Mouse (Mus musculus) forebrain, embryonic 14.5 days (tissue): ENCODE data around the gene Zar1l. TPM values are rescaled to one million over a fixed set of nuclear protein-coding genes. Genes with fewer than 3 reads are reported as not detected.
"Not testable (repeated sequence)": the region's sequence is repeated elsewhere in the genome, so short reads cannot be mapped to it uniquely, and the experiment has no call there.

Source experiments
- ATAC-seq: fragments of 200-750 bp; cut with Nextera tagmentation; 2 replicates; pipeline ENCODE4 v1.8.0; 2017; ENCODE audit warnings: mild to moderate bottlenecking, moderate library complexity
- DNase-seq: peaks from one replicate; pipeline ENCODE4 v3.0.0-alpha.2; 2015; ENCODE audit warnings: low spot score
- H3K27ac ChIP-seq: fragments of 300-500 bp; sonication (generic); 2 replicates; pipeline ENCODE4 v1.5.1; 2014; ENCODE audit warnings: low read depth, mild to moderate bottlenecking, control low read depth, low read length, moderate library complexity
- H3K27me3 ChIP-seq: fragments of 300-500 bp; sonication (generic); replicated peaks from 2 replicates; pipeline ENCODE4 v1.6.1; 2014; ENCODE audit warnings: low read length, control low read depth, mixed read lengths; ENCODE audit not compliant: control insufficient read depth, insufficient read depth
- H3K36me3 ChIP-seq: fragments of 300-500 bp; sonication (generic); 2 replicates; pipeline ENCODE4 v1.6.1; 2014; ENCODE audit warnings: low read length, control low read depth; ENCODE audit not compliant: control insufficient read depth, insufficient read depth
- H3K4me1 ChIP-seq: fragments of 300-500 bp; sonication (generic); 2 replicates; pipeline ENCODE4 v1.6.1; 2014; ENCODE audit warnings: antibody characterized with exemption, low read length, control low read depth; ENCODE audit not compliant: control insufficient read depth, insufficient read depth
- H3K4me2 ChIP-seq: fragments of 300-500 bp; sonication (generic); 2 replicates; pipeline ENCODE4 v1.6.1; 2014; ENCODE audit warnings: mild to moderate bottlenecking, control low read depth, low read length
- H3K4me3 ChIP-seq: fragments of 300-500 bp; sonication (generic); 2 replicates; pipeline ENCODE4 v1.5.1; 2014; ENCODE audit warnings: low read depth, low read length, control low read depth
- H3K9ac ChIP-seq: fragments of 300-500 bp; sonication (generic); 2 replicates; pipeline ENCODE4 v1.6.1; 2014; ENCODE audit warnings: mild to moderate bottlenecking, low read length, control low read depth, moderate library complexity
- H3K9me3 ChIP-seq: fragments of 300-500 bp; sonication (generic); replicated peaks from 2 replicates; pipeline ENCODE4 v1.6.1; 2016; ENCODE audit warnings: low read length, control low read depth, mixed read lengths; ENCODE audit not compliant: control insufficient read depth
- WGBS: fragments of 180-500 bp; shearing (Covaris S2); extraction: QIAGEN DNeasy Blood & Tissue Kit; methylation state at CpG from one replicate; pipeline ENCODE4 v1.1.7; 2014; 5-methylcytosine and 5-hydroxymethylcytosine counted together
- polyA plus RNA-seq: library from polyadenylated mRNA; unstranded; fragments of >200 nt; fragmentation: Nextera tagmentation; extraction: Ambion mirVana; gene quantifications from 2 replicates; pipeline ENCODE4 v1.2.1, GENCODE M21; 2014

Gene Zar1l
- polyA plus RNA-seq, 1 experiment from 2014 or later = not detected

DNA sequence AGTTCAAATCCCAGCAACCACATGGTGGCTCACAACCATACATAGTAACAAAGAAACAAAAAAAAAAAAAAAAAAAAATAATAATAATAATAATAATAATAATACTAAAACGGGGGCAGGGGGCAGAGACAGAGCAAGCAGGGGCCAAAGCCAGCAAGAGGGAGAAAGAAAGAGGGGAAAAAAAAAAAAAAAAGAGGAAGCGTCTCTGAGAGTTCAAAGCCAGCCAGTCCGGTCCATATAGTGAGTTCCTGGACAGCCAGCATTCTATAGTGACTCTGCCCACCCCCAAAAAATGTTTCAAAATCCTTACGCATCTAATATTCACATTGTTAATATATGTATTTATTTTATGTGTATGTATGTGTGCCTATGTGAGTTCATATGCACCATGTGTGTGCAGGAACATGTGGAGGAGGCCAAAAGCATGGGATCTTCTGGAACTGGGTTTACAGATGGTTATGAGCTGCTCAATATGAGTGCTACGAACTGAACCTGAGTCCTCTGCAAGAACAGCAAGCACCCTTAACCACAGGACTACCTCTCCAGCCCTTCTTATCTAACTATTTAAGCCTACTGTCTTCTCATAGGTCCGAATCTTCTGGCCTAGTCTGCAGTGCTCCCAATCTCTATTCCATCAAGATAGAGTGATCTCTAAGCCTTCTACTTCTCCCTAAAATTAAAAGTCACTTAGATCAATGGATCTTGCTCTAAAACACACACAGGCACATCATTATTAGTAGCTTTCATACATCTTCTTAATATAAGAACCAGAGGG lies 7.3 kb downstream of the Zar1l start:
- Histone ChIP-seq H3K36me3 (no peaks in the 10 kb centered on the region), H3K4me2 (no peak overlapping the region), H3K27me3 (no peaks in the 10 kb centered on the region), H3K27ac (no peak overlapping the region), H3K9ac (no peak overlapping the region), H3K4me3 (no peak overlapping the region), H3K9me3 (no peaks in the 10 kb centered on the region), H3K4me1 (no peaks in the 10 kb centered on the region)
- DNase-seq = no peak
- ATAC-seq = no peak
- 85% methylated on average over 6 of the region's 6 CpGs for WGBS

DNA sequence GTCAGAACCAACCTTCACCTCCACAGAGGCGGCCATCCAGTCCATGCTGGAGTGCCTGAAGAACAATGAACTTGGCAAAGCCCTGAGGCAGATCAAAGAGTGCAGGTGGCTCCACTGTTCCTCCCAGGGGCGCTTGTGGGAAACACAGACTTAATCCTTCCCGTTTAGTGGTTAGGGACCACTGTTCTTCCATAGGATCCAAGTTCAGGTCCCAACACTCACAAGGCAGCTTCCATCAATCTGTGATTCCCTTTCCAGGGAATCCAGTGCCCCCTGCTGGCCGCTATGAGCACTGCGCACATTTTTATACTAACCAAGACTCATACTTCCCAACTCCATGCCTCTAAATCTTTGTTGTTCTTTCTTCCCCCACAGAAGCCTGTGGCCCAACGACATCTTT lies 22.2 kb downstream of the Zar1l start:
- H3K9ac ChIP-seq = no peak overlapping the region
- H3K4me1 ChIP-seq = no peaks in the 10 kb centered on the region
- no peak for ATAC-seq
- H3K4me2 ChIP-seq = no peak overlapping the region
- no peak overlapping the region for H3K27ac ChIP-seq
- peak; percentile 26 for DNase-seq
- peaks cover 14% of the 10 kb centered on the region; the same call in 1 of the 2 replicates for H3K36me3 ChIP-seq
- WGBS = 41% methylated on average over 6 of the region's 6 CpGs
- H3K27me3 ChIP-seq = no peaks in the 10 kb centered on the region
- no peaks in the 10 kb centered on the region for H3K9me3 ChIP-seq
- no peak overlapping the region for H3K4me3 ChIP-seq

DNA sequence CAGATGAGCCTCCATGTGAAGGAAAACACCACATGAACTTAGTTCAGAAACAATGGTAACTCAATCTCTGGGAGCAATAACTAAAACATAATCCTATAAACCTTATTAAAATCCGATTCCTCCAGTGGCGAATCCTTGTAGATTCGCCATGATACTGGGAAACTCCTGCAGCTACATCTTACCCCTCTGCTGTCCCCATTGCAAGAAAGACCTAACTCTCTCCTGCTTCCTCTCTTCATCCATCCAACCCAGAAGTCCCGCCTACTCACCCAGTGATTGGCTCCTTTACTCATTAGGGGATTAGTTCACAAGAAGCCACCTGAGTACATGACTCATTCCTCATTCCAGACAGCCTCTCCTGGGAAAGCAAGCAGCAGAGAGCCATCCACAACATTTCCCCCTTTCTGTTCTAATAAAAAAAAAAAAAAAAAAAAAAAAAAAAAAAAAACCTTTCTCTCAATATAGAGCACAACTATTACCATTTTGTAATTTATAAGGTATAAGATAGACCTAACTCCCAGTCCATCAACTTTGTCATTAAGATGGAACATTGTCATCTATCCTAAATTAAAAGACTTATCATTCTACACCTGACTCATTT lies 26.3 kb downstream of the Zar1l start:
- H3K27ac ChIP-seq, H3K9ac ChIP-seq, ATAC-seq, H3K4me1 ChIP-seq, H3K27me3 ChIP-seq, H3K4me3 ChIP-seq, H3K4me2 ChIP-seq, DNase-seq, H3K9me3 ChIP-seq: not testable (repeated sequence)
- H3K36me3 ChIP-seq = peaks cover 12% of the 10 kb centered on the region; the same call in 1 of the 2 replicates
- 90% methylated on average over 4 of the region's 4 CpGs for WGBS

DNA sequence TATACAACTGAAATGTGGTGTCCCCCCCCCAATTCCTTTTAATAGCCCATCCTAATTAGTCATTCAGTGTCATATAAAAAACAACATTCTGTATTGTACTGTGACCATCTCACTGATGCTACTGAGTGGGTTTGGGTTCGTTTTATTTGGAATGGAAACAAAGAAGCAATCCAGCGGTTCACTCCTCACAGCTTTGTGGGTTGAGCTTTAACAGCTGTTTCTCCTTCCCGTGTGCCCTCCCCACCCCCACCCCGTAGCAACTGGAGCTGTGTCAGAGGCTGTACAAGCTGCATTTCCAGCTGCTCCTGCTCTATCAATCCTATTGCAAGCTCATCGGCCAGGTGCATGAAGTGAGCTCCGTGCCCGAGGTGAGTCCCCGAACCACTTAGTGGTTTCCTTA lies 27.1 kb downstream of the Zar1l start:
- ATAC-seq = no peak
- no peak for DNase-seq
- no peaks in the 10 kb centered on the region for H3K9me3 ChIP-seq
- 78% methylated on average over 8 of the region's 8 CpGs for WGBS
- no peaks in the 10 kb centered on the region for H3K4me1 ChIP-seq
- H3K36me3 ChIP-seq = peaks cover 6% of the 10 kb centered on the region; the same call in 1 of the 2 replicates
- H3K4me3 ChIP-seq = no peak overlapping the region
- H3K27ac ChIP-seq = no peak overlapping the region
- no peak overlapping the region for H3K4me2 ChIP-seq
- H3K9ac ChIP-seq = no peak overlapping the region
- H3K27me3 ChIP-seq = no peaks in the 10 kb centered on the region

DNA sequence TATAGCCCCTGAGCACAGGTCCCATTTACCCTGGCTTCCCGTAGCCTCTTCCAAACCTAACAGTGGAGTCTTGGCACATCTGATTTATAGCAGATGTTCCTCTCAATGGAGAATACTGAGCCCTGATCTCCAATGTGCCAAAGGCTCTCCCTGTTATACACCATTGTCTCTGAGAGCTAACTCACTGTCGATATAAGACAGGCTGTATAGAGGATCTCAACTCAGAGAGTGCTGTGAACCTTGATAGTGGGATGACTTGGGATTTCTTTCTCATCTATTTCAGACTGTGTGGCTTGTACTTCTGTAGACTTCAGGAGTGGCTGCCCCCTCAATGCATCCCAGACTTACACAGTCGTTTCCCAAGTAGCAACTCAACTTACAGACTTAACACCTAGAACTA lies 27.7 kb downstream of the Zar1l start:
- no peaks in the 10 kb centered on the region for H3K9me3 ChIP-seq
- H3K9ac ChIP-seq = no peak overlapping the region
- 90% methylated on average over 3 of the region's 3 CpGs for WGBS
- no peak for ATAC-seq
- no peaks in the 10 kb centered on the region for H3K4me1 ChIP-seq
- H3K27ac ChIP-seq = no peak overlapping the region
- H3K4me2 ChIP-seq = no peak overlapping the region
- H3K27me3 ChIP-seq = no peaks in the 10 kb centered on the region
- H3K36me3 ChIP-seq = 0 out of 2 replicates have a peak, but pooled peaks cover 2% of the 10 kb centered on the region
- no peak for DNase-seq
- H3K4me3 ChIP-seq = no peak overlapping the region

DNA sequence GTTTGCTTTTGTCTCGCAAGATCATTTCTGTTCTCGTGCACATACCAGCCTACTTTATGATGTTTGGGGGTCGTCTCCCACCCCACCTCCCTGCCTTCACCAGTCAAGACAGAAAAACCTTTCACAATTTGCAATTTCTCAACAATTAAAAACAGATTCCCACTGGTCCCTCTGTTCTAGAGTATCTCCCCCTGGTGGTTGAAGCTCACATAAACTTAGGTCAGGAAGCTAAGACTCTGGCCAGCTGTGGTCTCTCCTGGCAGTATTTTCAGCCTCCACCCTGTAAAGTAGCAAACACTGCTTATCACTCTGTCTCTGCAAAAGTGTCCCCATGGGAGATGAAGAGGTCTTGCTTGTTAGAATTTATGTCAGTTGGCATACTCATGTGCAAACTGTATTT lies 32.8 kb downstream of the Zar1l start:
- ATAC-seq (no peak), DNase-seq (peak; percentile 40)
- H3K36me3 ChIP-seq = no peaks in the 10 kb centered on the region; the same call in none of the 2 replicates
- H3K9me3 ChIP-seq = no peaks in the 10 kb centered on the region
- no peaks in the 10 kb centered on the region for H3K4me1 ChIP-seq
- H3K27me3 ChIP-seq = no peaks in the 10 kb centered on the region
- no peak overlapping the region for H3K27ac ChIP-seq
- no peak overlapping the region for H3K4me3 ChIP-seq
- no peak overlapping the region for H3K4me2 ChIP-seq
- no peak overlapping the region for H3K9ac ChIP-seq
- 72% methylated on average over 3 of the region's 3 CpGs for WGBS

DNA sequence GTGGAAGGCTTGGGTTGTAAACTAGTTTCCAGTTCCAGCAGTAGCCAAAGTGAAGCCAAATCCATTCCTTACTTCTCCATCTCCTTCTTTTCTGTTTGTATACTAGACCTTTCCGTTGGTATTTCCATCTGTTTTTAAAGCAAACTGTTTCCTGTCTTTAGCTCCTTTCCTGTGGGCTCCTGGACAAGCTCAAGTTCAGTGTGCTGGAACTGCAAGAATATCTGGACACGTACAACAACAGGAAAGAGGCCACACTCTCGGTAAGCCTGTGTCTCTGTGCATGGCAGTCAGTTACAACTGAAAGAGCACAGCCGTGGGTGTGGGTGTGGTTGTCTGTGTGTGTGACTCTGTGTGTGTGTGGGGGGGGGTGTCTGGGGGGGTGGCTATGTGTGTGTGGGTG lies 39.4 kb downstream of the Zar1l start:
- no peaks in the 10 kb centered on the region for H3K27me3 ChIP-seq
- H3K4me1 ChIP-seq = no peaks in the 10 kb centered on the region
- ATAC-seq (no peak), DNase-seq (no peak)
- H3K4me2 ChIP-seq = no peak overlapping the region
- no peak overlapping the region for H3K27ac ChIP-seq
- no peak overlapping the region for H3K4me3 ChIP-seq
- H3K36me3 ChIP-seq = no peaks in the 10 kb centered on the region; the same call in 1 of the 2 replicates
- H3K9ac ChIP-seq = no peak overlapping the region
- H3K9me3 ChIP-seq = no peaks in the 10 kb centered on the region
- WGBS = 80% methylated on average over 4 of the region's 4 CpGs

DNA sequence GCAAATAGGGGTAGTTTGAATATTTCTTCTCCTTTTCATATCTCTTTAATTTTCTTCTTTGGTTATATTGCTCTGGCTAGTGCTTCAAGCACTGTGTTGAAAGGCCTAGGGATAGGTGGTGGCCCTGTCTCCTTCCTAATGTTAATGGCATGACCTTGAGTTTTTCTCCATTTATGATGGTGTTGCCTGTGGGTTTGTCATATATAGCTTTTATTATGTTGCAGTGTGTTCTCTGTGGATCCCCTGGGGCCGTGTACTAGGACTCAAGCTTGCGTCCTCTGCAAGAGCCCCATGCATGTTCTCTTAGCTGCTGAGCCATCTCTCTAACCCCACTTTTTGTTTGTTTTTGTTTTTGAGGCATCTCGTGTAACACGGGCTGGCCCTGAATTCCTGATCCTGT lies 40.6 kb downstream of the Zar1l start:
- Histone ChIP-seq H3K9me3 (no peaks in the 10 kb centered on the region), H3K27ac (no peak overlapping the region), H3K27me3 (no peaks in the 10 kb centered on the region), H3K4me2 (no peak overlapping the region), H3K9ac (no peak overlapping the region), H3K36me3 (peaks cover 6% of the 10 kb centered on the region; the same call in 1 of the 2 replicates), H3K4me3 (no peak overlapping the region), H3K4me1 (no peaks in the 10 kb centered on the region)
- 80% methylated on average over 4 of the region's 4 CpGs for WGBS
- ATAC-seq (no peak), DNase-seq (no peak)

DNA sequence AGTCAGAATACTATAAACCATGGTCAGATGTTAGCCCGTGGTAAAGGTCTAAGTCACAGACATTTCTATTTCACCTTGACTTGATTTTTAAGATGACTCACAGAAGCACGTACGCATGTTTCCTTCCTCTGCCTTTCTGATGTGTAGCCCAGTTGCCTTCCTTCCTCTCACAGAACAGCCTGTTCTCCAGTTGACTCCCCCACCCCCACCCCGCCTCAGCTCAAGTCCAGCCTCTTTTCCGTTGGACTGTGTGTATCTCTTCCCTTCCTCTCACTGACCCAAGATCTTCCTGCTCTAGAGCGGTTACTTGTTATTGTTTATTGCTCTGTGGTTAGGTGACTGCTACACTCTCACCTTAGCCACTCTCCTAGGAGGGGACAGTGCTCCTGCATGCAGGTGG lies 49.5 kb downstream of the Zar1l start:
- peaks cover 16% of the 10 kb centered on the region; the same call in 1 of the 2 replicates for H3K36me3 ChIP-seq

More for the DNA sequence above, 49.5 kb downstream of the Zar1l start:
- H3K27me3 ChIP-seq = no peaks in the 10 kb centered on the region
- H3K4me3 ChIP-seq = no peak overlapping the region
- no peaks in the 10 kb centered on the region for H3K9me3 ChIP-seq
- ATAC-seq = no peak
- no peaks in the 10 kb centered on the region for H3K4me1 ChIP-seq
- H3K27ac ChIP-seq = no peak overlapping the region
- DNase-seq = no peak
- WGBS = 77% methylated on average over 6 of the region's 6 CpGs
- H3K9ac ChIP-seq = no peak overlapping the region
- H3K4me2 ChIP-seq = no peak overlapping the region
